Mouse (Mus musculus) kidney, postnatal 14 days (tissue): ENCODE results near the gene Sipa1l1.
"Not testable (repeated sequence)": the region's sequence is repeated elsewhere in the genome, so short reads cannot be mapped to it uniquely, and the experiment has no call there.

Source experiments
- DNase-seq: peaks from one replicate; pipeline ENCODE4 v3.0.0; 2022; ENCODE audit warnings: mixed read lengths

The Sipa1l1 gene

GRCm38 (mm10) chr12:82446609-82447024 is 277.5 kb downstream of the Sipa1l1 start:
- no peak for DNase-seq

- DNase-seq: no peak
Observed at GRCm38 (mm10) chr12:82448129-82448815, 279.2 kb downstream of the Sipa1l1 start.

- DNase-seq: no peak
Observed at GRCm38 (mm10) chr12:82452428-82452827, 283.3 kb downstream of the Sipa1l1 start.

- DNase-seq: no peak
Observed at GRCm38 (mm10) chr12:82454415-82454814, 285.3 kb downstream of the Sipa1l1 start.

GRCm38 (mm10) chr12:82455700-82456413 is 286.7 kb downstream of the Sipa1l1 start:
- DNase-seq: peak; percentile 27

GRCm38 (mm10) chr12:82456414-82456805 is 287.3 kb downstream of the Sipa1l1 start:
- no peak for DNase-seq

GRCm38 (mm10) chr12:82457609-82458008 is 288.5 kb downstream of the Sipa1l1 start:
- DNase-seq: no peak

- no peak for DNase-seq
Observed at GRCm38 (mm10) chr12:82458017-82458416, 288.9 kb downstream of the Sipa1l1 start.

- DNase-seq: no peak
Observed at GRCm38 (mm10) chr12:82467234-82467633, 298.1 kb downstream of the Sipa1l1 start.

- peak; percentile 45 for DNase-seq
Observed at GRCm38 (mm10) chr12:82467641-82468040, 298.5 kb downstream of the Sipa1l1 start.

- peak; percentile 76 for DNase-seq
Observed at GRCm38 (mm10) chr12:82468416-82468815, 299.3 kb downstream of the Sipa1l1 start.

GRCm38 (mm10) chr12:82469706-82470361 is 300.7 kb downstream of the Sipa1l1 start:
- DNase-seq: peak; percentile 93

- peak; percentile 90 for DNase-seq
Observed at GRCm38 (mm10) chr12:82470362-82470936, 301.3 kb downstream of the Sipa1l1 start.

GRCm38 (mm10) chr12:82472796-82473195 is 303.7 kb downstream of the Sipa1l1 start:
- DNase-seq: no peak

- DNase-seq: no peak
Observed at GRCm38 (mm10) chr12:82473238-82473637, 304.1 kb downstream of the Sipa1l1 start.

- no peak for DNase-seq
Observed at GRCm38 (mm10) chr12:82474409-82474808, 305.3 kb downstream of the Sipa1l1 start.

- no peak for DNase-seq
Observed at GRCm38 (mm10) chr12:82476028-82476427, 306.9 kb downstream of the Sipa1l1 start.

- DNase-seq: no peak
Observed at GRCm38 (mm10) chr12:82476580-82476979, 307.5 kb downstream of the Sipa1l1 start.

GRCm38 (mm10) chr12:82477826-82478225 is 308.7 kb downstream of the Sipa1l1 start:
- DNase-seq: no peak

- no peak for DNase-seq
Observed at GRCm38 (mm10) chr12:82478256-82478655, 309.1 kb downstream of the Sipa1l1 start.

GRCm38 (mm10) chr12:82479393-82479792 is 310.3 kb downstream of the Sipa1l1 start:
- no peak for DNase-seq

- not testable (repeated sequence) for DNase-seq
Observed at GRCm38 (mm10) chr12:82480425-82480824, 311.3 kb downstream of the Sipa1l1 start.

- DNase-seq: no peak
Observed at GRCm38 (mm10) chr12:82485466-82485865, 316.3 kb downstream of the Sipa1l1 start.
